Mouse (Mus musculus): ENCODE results near the gene Nudt14.

- TF ChIP-seq CTCF (IDR thresholded peaks at IDR 0.05; ENCODE audit: low read depth) (peak; percentile 86), EP300 (IDR thresholded peaks at IDR 0.05; ENCODE audit: low read depth) (no peak)
Observed at GRCm38 (mm10) chr12:112955800-112956199, 13.9 kb upstream of the Nudt14 start.

Data from heart, postnatal 0 days (tissue).